Mouse (Mus musculus) kidney, postnatal 25 days (tissue): ENCODE measurements around the gene Eif2ak3.
"Not testable (repeated sequence)": the region's sequence is repeated elsewhere in the genome, so short reads cannot be mapped to it uniquely, and the experiment has no call there.

Experiments
- DNase-seq, 2 experiments: peaks; one replicate each; pipeline ENCODE4 v3.0.0; 2021; ENCODE audit warnings: mixed read lengths in 2 of 2

The Eif2ak3 gene

GRCm38 (mm10) chr6:70844002-70844804, at the start of gene Eif2ak3:
Gene Eif2ak3, plus strand, starts transcription at chr6:70844515.
- DNase-seq = peak; percentile 99 to 100

GRCm38 (mm10) chr6:70796940-70797339, 47.4 kb upstream of the Eif2ak3 start:
- DNase-seq = no peak

GRCm38 (mm10) chr6:70797581-70798251, 46.6 kb upstream of the Eif2ak3 start:
- DNase-seq = peak; percentile 83 to 84

GRCm38 (mm10) chr6:70804632-70805031, 39.7 kb upstream of the Eif2ak3 start:
- DNase-seq = peak; percentile 54 to 56

GRCm38 (mm10) chr6:70805267-70805666, 39.0 kb upstream of the Eif2ak3 start:
- peak; percentile 73 to 87 for DNase-seq

GRCm38 (mm10) chr6:70805820-70806513, 38.3 kb upstream of the Eif2ak3 start:
- peak; percentile 73 to 86 for DNase-seq

- no peak for DNase-seq
Measured at GRCm38 (mm10) chr6:70806514-70806912, 37.8 kb upstream of the Eif2ak3 start.

- DNase-seq = no peak
Measured at GRCm38 (mm10) chr6:70810524-70810923, 33.8 kb upstream of the Eif2ak3 start.

GRCm38 (mm10) chr6:70811557-70812525, 32.5 kb upstream of the Eif2ak3 start:
- DNase-seq = peak; percentile 86 to 89

- peak; percentile 68 to 84 for DNase-seq
Measured at GRCm38 (mm10) chr6:70812526-70812895, 31.8 kb upstream of the Eif2ak3 start.

GRCm38 (mm10) chr6:70813921-70814628, 30.2 kb upstream of the Eif2ak3 start:
- peak; percentile 68 to 82 for DNase-seq

GRCm38 (mm10) chr6:70814629-70814950, 29.7 kb upstream of the Eif2ak3 start:
- peak; percentile 49 to 64 for DNase-seq

GRCm38 (mm10) chr6:70815471-70815870, 28.8 kb upstream of the Eif2ak3 start:
- DNase-seq = no peak

GRCm38 (mm10) chr6:70821566-70821965, 22.7 kb upstream of the Eif2ak3 start:
- DNase-seq = no peak

- no peak for DNase-seq
Measured at GRCm38 (mm10) chr6:70822386-70822910, 21.9 kb upstream of the Eif2ak3 start.

- DNase-seq = not testable (repeated sequence)
Measured at GRCm38 (mm10) chr6:70823277-70823676, 21.0 kb upstream of the Eif2ak3 start.

GRCm38 (mm10) chr6:70824085-70824986, 20.0 kb upstream of the Eif2ak3 start:
- DNase-seq = peak; percentile 80 to 91

- DNase-seq = no peak
Measured at GRCm38 (mm10) chr6:70824987-70825337, 19.4 kb upstream of the Eif2ak3 start.

GRCm38 (mm10) chr6:70829451-70829850, 14.9 kb upstream of the Eif2ak3 start:
- no peak for DNase-seq

GRCm38 (mm10) chr6:70830552-70830951, 13.8 kb upstream of the Eif2ak3 start:
- DNase-seq = no peak
